Mouse (Mus musculus) lung, postnatal 0 days (tissue): ENCODE results near the gene Nelfe.

Source experiments
- CTCF ChIP-seq: IDR thresholded peaks from 2 replicates; pipeline ENCODE4 v1.5.1; 2016; ENCODE audit warnings: antibody characterized with exemption, mild to moderate bottlenecking
- EP300 ChIP-seq: IDR thresholded peaks from 2 replicates; pipeline ENCODE4 v1.6.1; 2016; ENCODE audit warnings: antibody characterized with exemption, mild to moderate bottlenecking, control low read depth

DNA sequence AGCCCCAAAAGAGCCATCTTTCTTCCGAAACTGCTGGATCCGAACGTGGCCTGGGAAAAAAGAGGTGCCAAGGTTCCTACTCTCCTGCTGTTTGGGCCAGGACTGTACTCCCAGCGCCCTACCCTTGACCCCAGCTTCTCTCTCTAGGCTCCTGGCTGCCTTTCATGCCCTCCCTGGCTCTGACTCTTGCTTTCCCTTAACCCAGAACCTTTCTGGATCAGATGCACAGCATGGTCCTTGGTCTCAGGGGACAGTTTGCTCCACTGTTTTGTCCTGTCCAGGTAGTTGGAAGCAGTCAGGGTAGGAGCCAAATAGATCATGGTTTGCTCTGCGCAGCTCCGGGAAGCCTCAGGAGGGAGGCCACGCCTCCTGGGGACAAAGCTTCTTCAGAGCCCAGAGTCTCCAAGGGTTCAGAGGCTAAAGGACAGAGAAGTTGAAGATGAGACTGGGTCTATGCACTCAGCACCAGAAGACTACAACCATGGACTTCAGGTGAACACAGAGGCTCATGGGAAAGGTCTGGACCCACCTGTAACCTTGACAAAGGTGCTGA is 35.3 kb upstream of the Nelfe start:
- TF ChIP-seq CTCF: no peak
- TF ChIP-seq EP300: no peak
